Mouse (Mus musculus): ENCODE results near the gene Fgf22.

DNA sequence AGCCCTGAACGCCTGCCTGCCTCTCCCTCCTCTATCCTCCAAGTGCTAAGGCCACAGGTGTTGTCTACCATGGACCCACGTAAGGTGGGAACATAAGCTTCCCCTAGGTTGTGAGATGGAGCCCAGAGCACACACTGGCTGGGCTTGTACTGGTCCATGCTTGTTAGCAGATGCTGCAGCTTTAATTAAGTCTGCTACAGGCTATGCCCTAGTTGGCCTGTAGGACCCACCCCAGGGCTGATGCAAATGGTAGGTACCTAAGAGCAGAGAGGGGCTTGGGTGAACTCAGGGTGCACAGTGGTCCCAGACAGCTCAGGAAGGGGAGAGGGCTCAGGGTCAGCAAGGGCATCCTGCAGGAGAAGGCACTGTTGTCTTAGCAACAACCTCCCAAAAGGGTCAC, 34.7 kb downstream of the Fgf22 start:
- TF ChIP-seq EP300 (IDR thresholded peaks at IDR 0.05; ENCODE audit: low read depth) (no peak), CTCF (IDR thresholded peaks at IDR 0.05; ENCODE audit: low read depth) (0 out of 2 replicates have a peak, but pooled peaks have one; percentile 4)

All from liver, postnatal 0 days (tissue).